ENCODE assay signal across 8 mouse cellular contexts in genomic region chr5:36465889-36466288, GRCm38 (mm10). TPM values are rescaled to one million over a fixed set of nuclear protein-coding genes. Genes with fewer than 3 reads are reported as not detected.
DNase-seq lines count a peak whose midpoint lies in the region; ATAC-seq and TF ChIP-seq lines count a peak whose summit lies in the region.

No protein-coding gene starts in this region.

- 22% methylated on average over 8 of the region's 8 CpGs for WGBS in heart, embryonic 13.5 days
- 34% methylated on average over 8 of the region's 8 CpGs for WGBS in hindbrain, embryonic 10.5 days
- 37% methylated on average over 8 of the region's 8 CpGs for WGBS in midbrain, embryonic 11.5 days

- no peak for DNase-seq in heart, adult 8-10 months (ENCODE audit: low spot score)
- no peak for DNase-seq in ES-E14 (ENCODE audit: low read depth, low spot score)
- DNase-seq in hindbrain, embryonic 10.5 days (ENCODE audit: low spot score): no peak
- no peak for DNase-seq in midbrain, embryonic 11.5 days (ENCODE audit: low spot score, missing footprints)
- DNase-seq in urinary bladder, postnatal 4 days (ENCODE audit: low spot score in 2 of 2): no peak
- no peak for DNase-seq in adrenal gland, adult 18-20 months (ENCODE audit: low spot score in 2 of 2)
- no peak for DNase-seq in adrenal gland, adult 8-10 months

- peak overlapping the region; percentile 93 for H3K4me2 ChIP-seq in heart, embryonic 13.5 days
- H3K4me2 ChIP-seq in midbrain, embryonic 11.5 days: peak overlapping the region; percentile 94

- peak overlapping the region; percentile 85 for H3K4me3 ChIP-seq in heart, embryonic 13.5 days
- peak overlapping the region; percentile 88 to 98 for H3K4me3 ChIP-seq in ES-E14 (ENCODE audit: insufficient read depth in 1 of 2, low read depth in 1 of 2, low read length in 2 of 2, poor library complexity in 1 of 2, severe bottlenecking in 1 of 2)
- H3K4me3 ChIP-seq in hindbrain, embryonic 10.5 days: peak overlapping the region; percentile 99
- peak overlapping the region; percentile 85 for H3K4me3 ChIP-seq in midbrain, embryonic 11.5 days (ENCODE audit: low read depth, low read length)

- no peaks in the 10 kb centered on the region for H3K27me3 ChIP-seq in heart, embryonic 13.5 days (replicated peaks)
- no peaks in the 10 kb centered on the region for H3K27me3 ChIP-seq in hindbrain, embryonic 10.5 days (ENCODE audit: insufficient read depth, poor library complexity, severe bottlenecking)
- no peaks in the 10 kb centered on the region for H3K27me3 ChIP-seq in midbrain, embryonic 11.5 days (ENCODE audit: control insufficient read depth, insufficient read depth, low read length)

- no peak for ATAC-seq in heart, embryonic 13.5 days (ENCODE audit: extremely low read depth, insufficient number of reproducible peaks, low FRiP score, low TSS enrichment)
- ATAC-seq in midbrain, embryonic 11.5 days (ENCODE audit: low FRiP score): no peak

- H3K36me3 ChIP-seq in heart, embryonic 13.5 days: peaks cover 34% of the 10 kb centered on the region
- peaks cover 15% of the 10 kb centered on the region for H3K36me3 ChIP-seq in ES-E14 (ENCODE audit: control insufficient read depth, insufficient read depth, low read length, poor library complexity, severe bottlenecking)
- H3K36me3 ChIP-seq in hindbrain, embryonic 10.5 days: peaks cover 40% of the 10 kb centered on the region
- peaks cover 3% of the 10 kb centered on the region; the same call in 1 of the 2 replicates for H3K36me3 ChIP-seq in midbrain, embryonic 11.5 days (ENCODE audit: control insufficient read depth, insufficient read depth, low read length)

- H3K9me3 ChIP-seq in heart, embryonic 13.5 days: no peaks in the 10 kb centered on the region
- no peaks in the 10 kb centered on the region for H3K9me3 ChIP-seq in ES-E14 (ENCODE audit: control insufficient read depth, insufficient read depth, low read depth, low read length)
- H3K9me3 ChIP-seq in hindbrain, embryonic 10.5 days: no peaks in the 10 kb centered on the region
- H3K9me3 ChIP-seq in midbrain, embryonic 11.5 days (ENCODE audit: control insufficient read depth, low read length): no peaks in the 10 kb centered on the region

- peak overlapping the region; percentile 61; the same call in 1 of the 2 replicates for H3K27ac ChIP-seq in heart, embryonic 13.5 days (replicated peaks)
- H3K27ac ChIP-seq in ES-E14 (ENCODE audit: insufficient read depth, low read depth, low read length, poor library complexity, severe bottlenecking): no peak overlapping the region
- peak overlapping the region; percentile 90; the same call in 1 of the 2 replicates for H3K27ac ChIP-seq in hindbrain, embryonic 10.5 days
- no peak overlapping the region for H3K27ac ChIP-seq in midbrain, embryonic 11.5 days (ENCODE audit: low read depth, low read length)

- peaks cover 35% of the 10 kb centered on the region for H3K4me1 ChIP-seq in heart, embryonic 13.5 days
- peaks cover 0 to 3% of the 10 kb centered on the region in 2 experiments; a peak in 1 of 4 replicates for H3K4me1 ChIP-seq in ES-E14 (ENCODE audit: control insufficient read depth in 2 of 2, insufficient read depth in 2 of 2, low read length in 2 of 2, poor library complexity in 1 of 2)
- H3K4me1 ChIP-seq in hindbrain, embryonic 10.5 days (replicated peaks): peaks cover 45% of the 10 kb centered on the region
- H3K4me1 ChIP-seq in midbrain, embryonic 11.5 days (ENCODE audit: control insufficient read depth, insufficient read depth, low read length): peaks cover 21% of the 10 kb centered on the region

- H3K9ac ChIP-seq in heart, embryonic 13.5 days: peak overlapping the region; percentile 90
- H3K9ac ChIP-seq in ES-E14 (ENCODE audit: insufficient read depth, low read depth, low read length, poor library complexity, severe bottlenecking): peak overlapping the region; percentile 97
- H3K9ac ChIP-seq in midbrain, embryonic 11.5 days (ENCODE audit: low read length): peak overlapping the region; percentile 80

- in situ Hi-C loops in ES-E14 (cut with MboI; ENCODE audit: low sequenced_read_pairs in 2 of 2, unreplicated experiment in 2 of 2): loop anchor here (10.0 kb wide), 1 partner anchor 279 kb away; the partner anchor contains the start of gene Bloc1s4 (in 2 of the 2)

TF ChIP-seq in ES-E14, 5 proteins besides CTCF, POLR2A, EP300 and RAD21:
- no peak for TF ChIP-seq HCFC1 (IDR thresholded peaks at IDR 0.05; ENCODE audit: borderline replicate concordance, insufficient read depth, low read length)
- no peak for TF ChIP-seq ZC3H11A (IDR thresholded peaks at IDR 0.05; ENCODE audit: borderline replicate concordance, low read depth, low read length)
- TF ChIP-seq MAFK (IDR thresholded peaks at IDR 0.05; ENCODE audit: insufficient read depth, low read depth, low read length): no peak
- TF ChIP-seq ZNF384 (IDR thresholded peaks at IDR 0.05; ENCODE audit: low read depth, low read length): no peak
- TF ChIP-seq CHD2 (IDR thresholded peaks at IDR 0.05; ENCODE audit: low read depth, low read length): no peak

RNA-seq across cellular contexts. Expression of gene Grpel1, which starts 1.1 kb away (rescaled TPM):
- polyA plus RNA-seq in heart, embryonic 13.5 days (2015; fragmentation: Nextera tagmentation; extraction: Ambion mirVana): 52.9 and 59.4 TPM in 2 replicates
- 10 to 100 TPM; 61.7 to 66.2 (median 64.4) TPM for total RNA-seq in heart, adult 8-10 months (2022)
- 40.3 and 45.0 TPM in 2 replicates for total RNA-seq in ES-E14 (2012; rRNA removed)
- polyA plus RNA-seq in hindbrain, embryonic 10.5 days (2016; fragmentation: Nextera tagmentation; extraction: Ambion mirVana): 58.4 and 59.3 TPM in 2 replicates
- 58.0 and 58.5 TPM in 2 replicates for polyA plus RNA-seq in midbrain, embryonic 11.5 days (2014; fragmentation: Nextera tagmentation; extraction: Ambion mirVana)
- total RNA-seq in adrenal gland, adult 18-20 months (2021): 10 to 100 TPM; 76.2 to 79.3 TPM
- 10 to 100 TPM; 53.4 to 69.1 (median 62.6) TPM for total RNA-seq in adrenal gland, adult 8-10 months (2022)

RNA-seq across cellular contexts. Expression of gene Tada2b, which starts 18.2 kb away (rescaled TPM):
- polyA plus RNA-seq in heart, embryonic 13.5 days (2015; fragmentation: Nextera tagmentation; extraction: Ambion mirVana): 1.4 and 1.6 TPM in 2 replicates
- 10 to 100 TPM; 13.8 to 17.5 (median 15.3) TPM for total RNA-seq in heart, adult 8-10 months (2022)
- total RNA-seq in ES-E14 (2012; rRNA removed): 4.4 and 6.9 TPM in 2 replicates
- polyA plus RNA-seq in hindbrain, embryonic 10.5 days (2016; fragmentation: Nextera tagmentation; extraction: Ambion mirVana): 1.7 and 2.1 TPM in 2 replicates
- 3.7 and 4.6 TPM in 2 replicates for polyA plus RNA-seq in midbrain, embryonic 11.5 days (2014; fragmentation: Nextera tagmentation; extraction: Ambion mirVana)
- total RNA-seq in adrenal gland, adult 18-20 months (2021): 10 to 100 TPM; 35.0 to 39.6 TPM
- 10 to 100 TPM; 34.0 to 42.2 (median 35.6) TPM for total RNA-seq in adrenal gland, adult 8-10 months (2022)

RNA-seq across cellular contexts. Expression of gene Ccdc96, which starts 18.5 kb away (rescaled TPM):
- 0.23 and 0.27 TPM in 2 replicates for polyA plus RNA-seq in heart, embryonic 13.5 days (2015; fragmentation: Nextera tagmentation; extraction: Ambion mirVana)
- under 1 TPM; 0.25 to 0.49 (median 0.31) TPM for total RNA-seq in heart, adult 8-10 months (2022)
- 0.42 and 1.0 TPM in 2 replicates for total RNA-seq in ES-E14 (2012; rRNA removed)
- polyA plus RNA-seq in hindbrain, embryonic 10.5 days (2016; fragmentation: Nextera tagmentation; extraction: Ambion mirVana): 3.1 and 4.0 TPM in 2 replicates
- polyA plus RNA-seq in midbrain, embryonic 11.5 days (2014; fragmentation: Nextera tagmentation; extraction: Ambion mirVana): 4.1 and 4.2 TPM in 2 replicates
- total RNA-seq in adrenal gland, adult 18-20 months (2021): under 1 TPM; 0.17 to 0.45 TPM
- under 1 TPM; 0.38 to 0.99 (median 0.55) TPM for total RNA-seq in adrenal gland, adult 8-10 months (2022)

Comparison
In these comparisons a context has a peak if more than half of its experiments do, and no peak if none do; other contexts are left out.
1. H3K27ac ChIP-seq: peak in heart, embryonic 13.5 days (single experiment) and hindbrain, embryonic 10.5 days (single experiment); none in ES-E14 (single experiment) and midbrain, embryonic 11.5 days (single experiment).
2. Peak in every context shown above with its lines, with median percentiles within 50 percentile points of each other: H3K4me3 ChIP-seq and H3K9ac ChIP-seq.